Mouse (Mus musculus): ENCODE results near the gene Kcnj9.

Kcnj9 gene

GRCm38 (mm10) chr1:172312768-172313561 is 16.2 kb downstream of the Kcnj9 start:
- DNase-seq (ENCODE audit: low spot score), result no peak

DNA sequence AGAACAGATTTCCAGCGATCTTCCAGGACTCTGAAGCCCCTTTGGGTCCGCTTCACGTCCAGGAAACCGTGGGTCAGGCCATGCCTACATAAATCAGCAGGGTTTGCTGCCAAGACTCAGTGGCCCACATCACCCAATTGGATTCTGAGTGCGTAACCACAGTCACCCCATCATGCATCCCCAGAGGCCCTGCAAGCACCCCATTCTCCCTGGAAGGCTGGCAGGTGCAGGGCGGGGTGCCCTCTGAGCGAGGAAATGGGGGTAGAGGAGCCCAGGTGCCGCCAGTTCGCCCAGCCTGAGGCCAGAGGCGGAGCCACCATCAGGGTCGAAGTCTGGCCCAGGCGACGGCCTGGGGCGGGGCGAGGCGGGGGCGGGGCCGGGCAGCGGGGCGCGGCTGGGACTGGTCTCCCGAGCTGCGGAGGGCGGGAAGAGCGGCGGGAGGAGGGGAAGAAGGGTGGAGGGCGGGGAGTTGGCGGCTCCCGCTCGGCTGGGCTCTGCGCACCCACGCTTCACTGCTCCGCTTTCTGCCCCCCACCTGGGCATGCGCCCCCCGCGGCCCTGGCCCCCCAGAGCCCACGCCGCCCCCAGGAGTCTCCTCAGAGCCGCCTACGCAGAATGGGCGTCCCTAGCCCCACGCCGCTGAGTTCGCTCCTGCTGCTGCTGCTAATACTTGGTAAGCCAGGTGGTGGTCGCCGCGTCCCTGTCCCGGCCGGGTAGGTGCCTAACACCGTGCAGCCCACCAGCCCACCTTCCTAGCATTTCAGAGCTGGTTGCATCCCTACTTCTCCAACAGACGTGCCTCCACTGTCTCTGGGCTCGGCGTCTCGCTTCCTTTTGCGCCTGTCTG is 17.0 kb downstream of the Kcnj9 start:
- DNase-seq (ENCODE audit: low spot score), result peak; percentile 88

GRCm38 (mm10) chr1:172311248-172311906 is 17.7 kb downstream of the Kcnj9 start:
- DNase-seq (ENCODE audit: low spot score), result peak; percentile 89

DNA sequence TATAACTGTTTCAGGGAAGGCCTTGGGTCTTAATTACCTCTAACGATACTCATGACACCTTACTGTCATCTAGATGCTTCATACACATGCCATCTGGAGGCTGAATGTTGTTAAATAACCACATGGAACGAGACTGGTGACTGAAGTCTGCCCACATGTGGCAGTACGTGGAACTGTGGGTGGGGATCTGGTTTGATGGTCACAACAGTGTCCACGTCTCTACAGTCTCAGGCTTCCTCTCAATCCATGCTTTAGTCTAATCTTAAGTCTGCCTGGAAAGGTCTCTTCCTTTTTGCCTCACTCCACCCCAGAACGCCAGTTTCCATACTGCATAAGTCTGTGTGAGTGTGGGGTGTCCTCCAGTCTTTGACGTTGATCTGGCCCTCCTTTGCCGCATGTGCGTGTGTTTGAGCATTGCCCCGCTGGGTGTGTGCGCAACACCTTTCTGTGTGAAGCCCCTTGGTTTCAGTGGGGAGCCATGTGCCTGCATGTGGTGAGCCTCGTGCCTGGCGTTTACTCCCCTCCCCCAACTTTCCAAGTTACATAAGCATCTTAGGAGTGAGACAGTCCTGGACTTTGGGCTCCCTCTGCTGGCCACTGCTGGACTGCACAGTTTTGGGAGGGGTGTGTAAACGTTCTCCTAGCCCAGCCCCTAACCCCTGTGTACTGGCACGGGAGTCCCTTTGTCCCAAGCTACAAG is 19.3 kb downstream of the Kcnj9 start:
- DNase-seq (ENCODE audit: low spot score), result peak; percentile 94

DNA sequence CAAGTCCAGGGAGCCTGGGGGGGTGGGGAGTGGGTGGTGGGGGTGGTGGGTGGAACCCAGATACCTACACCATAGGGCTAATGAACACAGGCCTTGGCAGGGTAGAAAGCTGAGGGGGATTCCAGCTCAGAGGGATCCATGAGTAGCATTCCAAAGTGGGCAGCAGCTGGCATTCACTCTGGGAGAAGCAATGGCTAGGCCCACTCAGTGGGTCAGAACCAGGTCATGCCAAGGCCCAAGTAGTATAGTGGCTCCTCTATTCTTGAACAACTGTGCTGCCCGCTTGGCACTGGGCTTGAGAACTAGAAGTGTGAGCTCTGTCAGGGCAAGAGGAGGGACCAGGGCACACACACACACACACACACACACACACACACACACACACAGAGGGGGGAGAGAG is 20.7 kb downstream of the Kcnj9 start:
- no peak for DNase-seq (ENCODE audit: low spot score)

DNA sequence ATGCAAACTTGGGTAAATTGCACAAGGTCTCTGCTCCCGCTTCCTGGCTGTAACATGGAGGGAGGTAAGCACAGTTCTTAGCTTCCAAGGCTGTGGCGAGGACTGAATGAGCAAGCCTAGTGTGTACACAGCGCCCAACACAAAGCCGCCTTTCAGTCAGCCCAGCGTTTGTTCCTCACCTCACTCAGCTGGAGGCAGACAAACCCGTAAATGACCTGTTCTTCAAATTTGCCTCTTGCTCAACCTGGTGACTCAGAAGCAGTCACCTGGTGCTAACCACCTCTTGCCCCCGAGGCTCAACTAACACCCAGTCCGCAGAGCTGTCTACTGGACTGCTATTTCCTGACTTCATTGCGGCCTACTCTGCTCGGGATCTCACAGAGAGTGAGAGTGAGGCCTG is 21.2 kb downstream of the Kcnj9 start:
- DNase-seq (ENCODE audit: low spot score), result peak; percentile 60

DNA sequence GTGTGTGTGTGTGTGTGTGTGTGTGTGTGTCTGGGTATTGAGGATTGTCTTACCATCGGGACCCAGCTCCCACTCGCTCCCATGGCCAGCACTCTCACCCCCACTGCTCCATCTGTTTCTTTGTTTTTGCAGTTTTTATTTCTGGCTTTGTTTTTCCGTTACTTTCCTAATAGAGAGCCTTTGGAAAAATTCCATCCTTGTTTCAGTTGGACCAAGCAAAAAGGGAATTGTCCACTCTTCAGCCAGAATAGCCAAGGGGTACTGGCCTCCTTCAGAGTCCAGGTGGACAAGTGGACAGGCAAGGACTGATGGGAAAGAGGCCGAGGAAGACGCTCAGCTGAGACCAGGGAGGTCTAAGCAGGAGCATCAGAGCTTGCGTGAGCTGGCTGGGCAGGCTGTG is 22.2 kb downstream of the Kcnj9 start:
- DNase-seq (ENCODE audit: low spot score), result no peak

GRCm38 (mm10) chr1:172306196-172306595 is 22.9 kb downstream of the Kcnj9 start:
- DNase-seq (ENCODE audit: low spot score), result no peak

GRCm38 (mm10) chr1:172305635-172306034 is 23.5 kb downstream of the Kcnj9 start:
- no peak for DNase-seq (ENCODE audit: low spot score)

DNA sequence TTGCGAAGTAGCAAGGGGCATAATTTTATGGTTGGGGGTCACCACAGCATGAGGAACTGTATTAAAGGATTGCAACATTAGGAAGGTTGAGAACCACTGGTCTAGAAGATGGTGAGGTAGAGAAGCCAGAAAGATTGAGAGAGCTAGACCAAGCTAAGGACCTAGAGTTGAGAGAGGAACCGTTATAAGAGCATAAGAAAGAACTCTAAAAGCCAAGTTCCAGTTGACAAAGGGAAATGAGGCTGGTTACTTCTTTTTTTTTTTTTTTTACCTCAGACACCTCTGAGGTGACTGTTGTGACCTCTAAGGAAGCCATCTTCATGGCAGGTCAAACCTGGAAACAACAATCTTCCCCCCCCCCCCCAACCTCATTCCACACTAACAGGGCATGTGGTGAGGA is 24.0 kb downstream of the Kcnj9 start:
- DNase-seq (ENCODE audit: low spot score), result no peak

GRCm38 (mm10) chr1:172304443-172304842 is 24.7 kb downstream of the Kcnj9 start:
- no peak for DNase-seq (ENCODE audit: low spot score)

- DNase-seq (ENCODE audit: low spot score), result no peak
Observed at GRCm38 (mm10) chr1:172302851-172303250, 26.3 kb downstream of the Kcnj9 start.

DNA sequence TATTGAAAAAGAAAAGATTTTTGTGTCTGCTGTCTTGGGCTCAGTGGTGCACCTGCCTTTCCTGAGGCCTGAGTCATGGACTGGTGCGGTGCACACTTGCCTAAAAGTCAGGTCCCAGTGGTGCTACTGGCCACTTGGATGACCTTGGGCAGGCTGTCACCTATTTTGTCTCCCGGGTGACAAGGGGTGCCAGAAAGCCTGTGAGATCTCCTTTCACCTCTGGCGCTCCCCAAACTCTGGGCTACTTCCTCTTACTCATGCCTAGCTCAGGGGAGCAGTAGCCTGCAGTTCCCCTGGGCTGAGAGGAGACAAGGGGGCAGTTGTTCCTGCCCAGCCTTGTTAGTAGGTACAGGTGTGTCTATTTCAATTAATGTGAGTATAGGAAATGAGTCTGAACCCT is 26.8 kb downstream of the Kcnj9 start:
- DNase-seq (ENCODE audit: low spot score), result no peak

GRCm38 (mm10) chr1:172301180-172301579 is 27.9 kb downstream of the Kcnj9 start:
- DNase-seq (ENCODE audit: low spot score), result no peak

GRCm38 (mm10) chr1:172300247-172300646 is 28.9 kb downstream of the Kcnj9 start:
- no peak for DNase-seq (ENCODE audit: low spot score)

GRCm38 (mm10) chr1:172299528-172299927 is 29.6 kb downstream of the Kcnj9 start:
- no peak for DNase-seq (ENCODE audit: low spot score)

DNA sequence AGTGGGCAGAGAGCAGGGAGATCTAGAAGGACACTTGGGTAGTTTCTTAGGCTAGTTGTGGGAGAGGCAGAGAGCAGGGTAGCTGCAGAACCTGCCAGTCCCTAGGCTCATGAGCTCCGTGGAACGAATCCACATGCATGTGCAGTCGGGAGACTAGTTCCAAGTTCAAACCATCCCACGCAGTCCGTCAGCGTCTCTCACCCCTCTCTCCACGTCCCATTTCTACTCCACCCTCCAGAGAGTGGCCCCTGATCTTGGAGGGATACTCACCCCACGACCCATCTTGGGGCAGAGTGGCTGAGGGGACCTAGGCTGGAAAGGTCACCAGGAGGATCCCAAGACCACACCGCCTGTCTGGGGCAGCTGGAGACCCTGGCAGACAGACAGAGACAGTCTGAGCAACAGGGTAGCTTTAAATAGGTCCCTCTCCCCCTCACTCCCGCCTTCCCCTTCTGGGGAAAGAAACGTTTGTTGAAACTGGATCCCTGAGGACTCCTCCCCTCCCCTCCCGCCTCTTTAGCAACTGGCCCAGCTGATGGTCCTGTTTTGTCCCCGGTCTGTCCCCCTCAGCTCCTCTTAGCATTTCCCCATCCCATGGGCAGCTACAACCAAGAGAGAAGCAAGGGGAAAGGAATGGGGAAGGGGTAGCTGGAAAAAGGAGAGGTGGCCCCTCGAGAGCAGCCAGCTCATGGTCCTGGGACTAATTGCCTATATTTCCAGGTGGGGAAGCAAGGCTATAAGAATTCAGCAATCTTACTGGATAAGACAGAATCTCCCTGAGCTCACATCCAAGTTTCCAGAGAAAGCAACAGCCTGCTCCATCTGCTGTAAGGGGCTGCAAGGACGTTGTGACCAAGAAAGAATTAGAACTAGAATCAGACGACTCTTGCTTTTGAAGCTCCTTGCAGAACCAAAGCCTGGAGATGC is 31.2 kb downstream of the Kcnj9 start, which contains the start of gene Atp1a2:
Gene Atp1a2 (minus strand): TSS at position 454 of the 927 bp plus-strand sequence.
- peak; percentile 43 for DNase-seq (ENCODE audit: low spot score)

DNA sequence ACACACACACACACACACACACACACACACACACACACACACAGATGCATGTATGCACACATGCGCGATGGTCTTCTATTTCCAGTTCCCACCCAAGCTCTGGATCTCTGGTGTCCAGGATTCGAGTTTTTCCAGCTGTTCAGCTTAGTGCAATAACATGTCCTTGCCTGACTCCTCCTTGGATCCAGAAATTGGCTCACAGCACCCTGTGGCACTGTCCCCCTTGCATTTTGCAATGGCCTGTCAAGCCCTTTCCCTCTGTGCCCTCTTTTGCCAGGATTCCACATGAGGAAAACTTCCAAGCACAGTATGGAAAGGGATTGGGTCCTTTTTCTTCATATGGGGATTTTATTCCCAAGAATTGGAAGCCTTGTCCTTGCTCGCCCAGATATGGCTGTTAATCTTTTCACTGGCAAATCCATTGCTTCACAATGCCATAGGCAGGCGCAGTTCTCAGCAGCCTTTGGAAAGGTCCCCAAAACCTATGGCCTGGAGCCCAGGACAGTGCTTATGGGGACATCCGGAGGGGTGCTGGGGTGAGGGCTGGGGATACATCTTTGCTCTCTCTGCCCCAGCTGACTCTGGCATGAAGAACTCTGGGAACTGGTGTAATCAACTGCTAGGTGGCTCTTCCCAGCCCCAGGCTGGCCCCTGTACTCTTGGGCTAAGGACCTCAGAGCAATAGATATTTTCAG is 32.2 kb downstream of the Kcnj9 start:
- peak; percentile 43 for DNase-seq (ENCODE audit: low spot score)

DNA sequence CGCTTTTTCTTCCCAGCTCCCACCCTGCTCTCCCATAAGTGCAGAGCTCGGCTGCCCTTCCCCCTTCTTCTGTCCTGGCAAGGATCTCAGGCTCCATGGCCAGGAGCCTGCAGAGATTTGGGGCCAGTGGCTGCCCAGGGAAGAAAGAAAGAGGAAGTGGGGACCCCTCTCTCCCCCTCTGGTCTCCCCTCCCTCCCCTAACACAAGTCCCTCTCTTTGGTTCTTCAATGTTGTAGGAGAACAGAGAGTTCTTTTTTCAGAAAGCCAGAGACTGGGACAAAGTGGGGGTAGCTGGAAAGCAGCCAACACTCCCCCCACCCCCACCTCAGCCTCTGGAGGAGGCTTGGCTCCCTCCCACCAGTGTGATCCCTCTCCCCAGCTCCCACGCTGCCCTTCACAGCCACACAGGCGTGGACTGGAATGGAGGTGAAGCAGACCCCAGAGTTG is 33.3 kb downstream of the Kcnj9 start:
- no peak for DNase-seq (ENCODE audit: low spot score)

- no peak for DNase-seq (ENCODE audit: low spot score)
Observed at GRCm38 (mm10) chr1:172293449-172293848, 35.7 kb downstream of the Kcnj9 start.

Measured in lung, postnatal 25 days (tissue).